Mouse (Mus musculus): ENCODE measurements at regions not wholly inside any gene's neighbourhood (a gene's known extent, or its start where the extent isn't known, plus 50 kb on each side); places are given as distances from the start of the nearest gene placed in this dataset.

- Histone ChIP-seq H3K36me3 (replicated peaks in 1 of 2; ENCODE audit: control insufficient read depth in 1 of 2, insufficient read depth in 1 of 2, low read length in 1 of 2) (no peaks in the 10 kb centered on the region), H3K4me3 (replicated peaks in 1 of 3; ENCODE audit: low read depth in 2 of 3, low read length in 2 of 3, poor library complexity in 1 of 3) (no peak overlapping the region), H3K4me1 (ENCODE audit: control insufficient read depth in 1 of 2, insufficient read depth in 2 of 2) (peaks cover 2 to 9% of the 10 kb centered on the region in 2 experiments; a peak in 1 of 4 replicates), H3K27me3 (replicated peaks) (no peaks in the 10 kb centered on the region), H3K9ac (ENCODE audit: insufficient read depth, low read depth) (no peak overlapping the region), H3K4me2 (ENCODE audit: insufficient read depth, low read depth, poor library complexity, severe bottlenecking) (no peak overlapping the region), H3K27ac (ENCODE audit: insufficient read depth, low read depth) (no peak overlapping the region), H3K79me2 (replicated peaks; ENCODE audit: control insufficient read depth, extremely low read depth, insufficient read depth, poor library complexity, severe bottlenecking) (no peaks in the 10 kb centered on the region), H3K9me3 (replicated peaks; ENCODE audit: low read length) (no peaks in the 10 kb centered on the region)
- dilution Hi-C loops (cut with MboI; ENCODE audit: extremely low pct_ligation_motif_present, extremely low pct_unique_long_range_greater_than_20kb, low sequenced_read_pairs) (no loop called here), in situ Hi-C loops (cut with MboI; ENCODE audit: low pct_ligation_motif_present, low pct_unique_long_range_greater_than_20kb, low sequenced_read_pairs) (loop anchor here (25.0 kb wide), 1 partner anchor 255 kb away; no protein-coding TSS in a partner anchor)
- no peak for DNase-seq (ENCODE audit: extremely low read depth)
- TF ChIP-seq ELF1 (IDR thresholded peaks at IDR 0.05; ENCODE audit: low read depth, low read length) (no peak), NELFE (IDR thresholded peaks at IDR 0.05; ENCODE audit: low read depth, low read length) (no peak), CHD2 (IDR thresholded peaks at IDR 0.05; ENCODE audit: low read length) (no peak), JUN (IDR thresholded peaks at IDR 0.05; ENCODE audit: insufficient read depth, low read depth, low read length) (no peak), HCFC1 (IDR thresholded peaks at IDR 0.05; ENCODE audit: low read depth, low read length) (no peak), USF2 (conservative IDR thresholded peaks at IDR 0.05; ENCODE audit: low read depth, low read length) (no peak), CTCF (conservative IDR thresholded peaks at IDR 0.05 in 1 of 2, IDR thresholded peaks at IDR 0.05 in 1 of 2; ENCODE audit: low read depth in 2 of 2, low read length in 2 of 2) (no peak), MXI1 (IDR thresholded peaks at IDR 0.05; ENCODE audit: low read depth, low read length) (no peak), RCOR1 (conservative IDR thresholded peaks at IDR 0.05; ENCODE audit: low read depth, low read length) (no peak), MAX (IDR thresholded peaks at IDR 0.05; ENCODE audit: low read length) (no peak), ZKSCAN1 (IDR thresholded peaks at IDR 0.05; ENCODE audit: borderline replicate concordance, low read depth, low read length) (no peak), MAFK (IDR thresholded peaks at IDR 0.05; ENCODE audit: insufficient replicate concordance, low read length) (no peak), NRF1 (IDR thresholded peaks at IDR 0.05; ENCODE audit: low read depth, low read length) (no peak), RAD21 (IDR thresholded peaks at IDR 0.05; ENCODE audit: low read depth, low read length) (no peak), E2F4 (IDR thresholded peaks at IDR 0.05; ENCODE audit: insufficient replicate concordance, low read depth, low read length) (no peak), TCF12 (IDR thresholded peaks at IDR 0.05; ENCODE audit: low read depth, low read length) (no peak)
These were observed 167.0 kb downstream of the Cd109 start for GRCm38 (mm10) chr9:78782297-78782696.

DNA sequence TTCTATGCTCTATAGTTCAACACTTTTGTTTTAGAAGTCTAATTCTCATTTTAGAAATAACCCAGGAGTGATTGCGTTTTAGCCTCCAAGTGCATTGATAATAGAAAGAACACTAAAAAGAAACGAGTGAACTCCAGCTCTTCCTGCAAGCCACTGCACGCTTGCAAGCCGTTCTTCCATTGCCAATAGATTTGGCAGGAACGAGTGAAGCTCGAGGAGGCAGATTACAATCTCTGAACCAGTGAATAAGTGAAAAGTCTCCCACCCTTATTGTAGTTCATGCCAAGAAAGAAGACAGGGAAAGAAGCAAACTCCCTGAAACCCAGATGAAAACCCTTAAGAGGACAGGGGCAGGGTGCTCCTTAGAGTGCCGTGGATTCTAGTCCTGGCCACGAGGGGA lies 167.5 kb downstream of the Cd109 start:
- H3K36me3 ChIP-seq (replicated peaks in 1 of 2; ENCODE audit: control insufficient read depth in 1 of 2, insufficient read depth in 1 of 2, low read length in 1 of 2) = no peaks in the 10 kb centered on the region
- dilution Hi-C loops (cut with MboI; ENCODE audit: extremely low pct_ligation_motif_present, extremely low pct_unique_long_range_greater_than_20kb, low sequenced_read_pairs) (no loop called here), in situ Hi-C loops (cut with MboI; ENCODE audit: low pct_ligation_motif_present, low pct_unique_long_range_greater_than_20kb, low sequenced_read_pairs) (loop anchor here (25.0 kb wide), 1 partner anchor 254 kb away; no protein-coding TSS in a partner anchor)
- TF ChIP-seq USF1 (IDR thresholded peaks at IDR 0.05; ENCODE audit: low read depth, low read length) = no peak
- TF ChIP-seq TBP (conservative IDR thresholded peaks at IDR 0.05; ENCODE audit: low read depth, low read length) = no peak
- no peak for TF ChIP-seq POLR2A (IDR thresholded peaks at IDR 0.05; ENCODE audit: low read depth, low read length)
- H3K27me3 ChIP-seq (replicated peaks) = no peaks in the 10 kb centered on the region
- H3K4me2 ChIP-seq (ENCODE audit: insufficient read depth, low read depth, poor library complexity, severe bottlenecking) = no peak overlapping the region
- peaks cover 2 to 9% of the 10 kb centered on the region in 2 experiments; a peak in 1 of 4 replicates for H3K4me1 ChIP-seq (ENCODE audit: control insufficient read depth in 1 of 2, insufficient read depth in 2 of 2)
- H3K9me3 ChIP-seq (replicated peaks; ENCODE audit: low read length) = no peaks in the 10 kb centered on the region
- no peak overlapping the region for H3K9ac ChIP-seq (ENCODE audit: insufficient read depth, low read depth)
- no peak overlapping the region for H3K4me3 ChIP-seq (replicated peaks in 1 of 3; ENCODE audit: low read depth in 2 of 3, low read length in 2 of 3, poor library complexity in 1 of 3)
- no peak for DNase-seq (ENCODE audit: extremely low read depth)
- H3K79me2 ChIP-seq (replicated peaks; ENCODE audit: control insufficient read depth, extremely low read depth, insufficient read depth, poor library complexity, severe bottlenecking) = no peaks in the 10 kb centered on the region
- H3K27ac ChIP-seq (ENCODE audit: insufficient read depth, low read depth) = no peak overlapping the region
